Mouse (Mus musculus) retina, postnatal 1 day (tissue): ENCODE data around the gene Gm4340.
"Not testable (repeated sequence)": the region's sequence is repeated elsewhere in the genome, so short reads cannot be mapped to it uniquely, and the experiment has no call there.

Source experiments
- DNase-seq: peaks from one replicate; pipeline ENCODE4 v3.0.0-alpha.2; 2012

Gm4340 gene

GRCm38 (mm10) chr10:104193742-104194141 is at the start of gene Gm4340:
Gene Gm4340 (plus strand): TSS chr10:104194042.
- DNase-seq: not testable (repeated sequence)

- not testable (repeated sequence) for DNase-seq
Measured at GRCm38 (mm10) chr10:104151197-104151596, 42.6 kb upstream of the Gm4340 start, which contains the start of gene Gm6763. Gene Gm6763 (plus strand): TSS chr10:104151497.

GRCm38 (mm10) chr10:104159706-104160105 is 34.1 kb upstream of the Gm4340 start, which contains the start of gene Gm8764:
Gene Gm8764 (plus strand): TSS chr10:104160006.
- DNase-seq: not testable (repeated sequence)

GRCm38 (mm10) chr10:104168215-104168614 is 25.6 kb upstream of the Gm4340 start, which contains the start of gene Gm21304:
Gene Gm21304 (plus strand): TSS chr10:104168515.
- DNase-seq: not testable (repeated sequence)

GRCm38 (mm10) chr10:104176724-104177123 is 17.1 kb upstream of the Gm4340 start, which contains the start of gene Gm21312:
Gene Gm21312 (plus strand): TSS chr10:104177024.
- not testable (repeated sequence) for DNase-seq

- DNase-seq: not testable (repeated sequence)
Measured at GRCm38 (mm10) chr10:104185233-104185632, 8.6 kb upstream of the Gm4340 start, which contains the start of gene Gm20765. Gene Gm20765 (plus strand): TSS chr10:104185533.

GRCm38 (mm10) chr10:104209655-104210054 is 15.8 kb downstream of the Gm4340 start:
- DNase-seq: no peak

GRCm38 (mm10) chr10:104210268-104210990 is 16.6 kb downstream of the Gm4340 start:
- no peak for DNase-seq

GRCm38 (mm10) chr10:104214527-104214926 is 20.7 kb downstream of the Gm4340 start:
- DNase-seq: no peak

GRCm38 (mm10) chr10:104220303-104221021 is 26.6 kb downstream of the Gm4340 start:
- DNase-seq: no peak
